Mouse (Mus musculus): ENCODE results near the gene Lrrc8e. TPM values are rescaled to one million over a fixed set of nuclear protein-coding genes. Genes with fewer than 3 reads are reported as not detected.
A peak's percentile ranks its signal among the peaks of the same experiment; 100 is the strongest.

The Lrrc8e gene
- polyA plus RNA-seq, 1 experiment = not detected

- Histone ChIP-seq H3K36me3 (replicated peaks; ENCODE audit: low read length) (peaks cover 61% of the 10 kb centered on the region), H3K4me1 (peaks cover 28% of the 10 kb centered on the region), H3K27me3 (replicated peaks) (peaks cover 55% of the 10 kb centered on the region), H3K9me3 (peaks cover 16% of the 10 kb centered on the region), H3K4me3 (replicated peaks) (no peak overlapping the region)
- no peak for TF ChIP-seq GATA1 (IDR thresholded peaks at IDR 0.05; ENCODE audit: borderline replicate concordance, low read length)
- TF ChIP-seq FLI1 (IDR thresholded peaks at IDR 0.05; ENCODE audit: low read length) = no peak
Observed at GRCm38 (mm10) chr8:4205246-4206123, 21.1 kb upstream of the Lrrc8e start.

- peaks cover 21% of the 10 kb centered on the region for H3K4me1 ChIP-seq
- peaks cover 59% of the 10 kb centered on the region for H3K27me3 ChIP-seq (replicated peaks)
- TF ChIP-seq FLI1 (IDR thresholded peaks at IDR 0.05; ENCODE audit: low read length) = no peak
- TF ChIP-seq GATA1 (IDR thresholded peaks at IDR 0.05; ENCODE audit: borderline replicate concordance, low read length) = no peak
- no peak overlapping the region for H3K4me3 ChIP-seq (replicated peaks)
- H3K9me3 ChIP-seq = peaks cover 21% of the 10 kb centered on the region
- peaks cover 61% of the 10 kb centered on the region for H3K36me3 ChIP-seq (replicated peaks; ENCODE audit: low read length)
Observed at GRCm38 (mm10) chr8:4206182-4207015, 20.2 kb upstream of the Lrrc8e start.

GRCm38 (mm10) chr8:4207016-4207350 is 19.6 kb upstream of the Lrrc8e start:
- H3K4me1 ChIP-seq = peaks cover 15% of the 10 kb centered on the region
- no peak for TF ChIP-seq FLI1 (IDR thresholded peaks at IDR 0.05; ENCODE audit: low read length)
- TF ChIP-seq GATA1 (IDR thresholded peaks at IDR 0.05; ENCODE audit: borderline replicate concordance, low read length) = no peak
- no peak overlapping the region for H3K4me3 ChIP-seq (replicated peaks)
- H3K9me3 ChIP-seq = peaks cover 21% of the 10 kb centered on the region
- H3K36me3 ChIP-seq (replicated peaks; ENCODE audit: low read length) = peaks cover 61% of the 10 kb centered on the region
- peaks cover 56% of the 10 kb centered on the region for H3K27me3 ChIP-seq (replicated peaks)

GRCm38 (mm10) chr8:4211097-4211496 is 15.5 kb upstream of the Lrrc8e start:
- peaks cover 56% of the 10 kb centered on the region for H3K27me3 ChIP-seq (replicated peaks)
- TF ChIP-seq FLI1 (IDR thresholded peaks at IDR 0.05; ENCODE audit: low read length) (no peak), GATA1 (IDR thresholded peaks at IDR 0.05; ENCODE audit: borderline replicate concordance, low read length) (no peak)

GRCm38 (mm10) chr8:4212809-4213209 is 13.8 kb upstream of the Lrrc8e start:
- peaks cover 64% of the 10 kb centered on the region for H3K27me3 ChIP-seq (replicated peaks)

More at GRCm38 (mm10) chr8:4211097-4211496, 15.5 kb upstream of the Lrrc8e start:
- peaks cover 45% of the 10 kb centered on the region for H3K4me1 ChIP-seq
- peaks cover 21% of the 10 kb centered on the region for H3K9me3 ChIP-seq
- peaks cover 26% of the 10 kb centered on the region for H3K36me3 ChIP-seq (replicated peaks; ENCODE audit: low read length)
- no peak overlapping the region for H3K4me3 ChIP-seq (replicated peaks)

GRCm38 (mm10) chr8:4213210-4214005 is 13.2 kb upstream of the Lrrc8e start:
- Histone ChIP-seq H3K36me3 (replicated peaks; ENCODE audit: low read length) (peaks cover 14% of the 10 kb centered on the region), H3K4me3 (replicated peaks) (peak overlapping the region; percentile 92), H3K9me3 (peaks cover 21% of the 10 kb centered on the region), H3K27me3 (replicated peaks) (peaks cover 70% of the 10 kb centered on the region), H3K4me1 (peaks cover 53% of the 10 kb centered on the region)
- TF ChIP-seq GATA1 (IDR thresholded peaks at IDR 0.05; ENCODE audit: borderline replicate concordance, low read length) = no peak
- TF ChIP-seq FLI1 (IDR thresholded peaks at IDR 0.05; ENCODE audit: low read length) = no peak

More at GRCm38 (mm10) chr8:4212809-4213209, 13.8 kb upstream of the Lrrc8e start:
- Histone ChIP-seq H3K9me3 (peaks cover 21% of the 10 kb centered on the region), H3K36me3 (replicated peaks; ENCODE audit: low read length) (peaks cover 14% of the 10 kb centered on the region), H3K4me3 (replicated peaks) (peak overlapping the region; percentile 92), H3K4me1 (peaks cover 53% of the 10 kb centered on the region)
- TF ChIP-seq GATA1 (IDR thresholded peaks at IDR 0.05; ENCODE audit: borderline replicate concordance, low read length) (no peak), FLI1 (IDR thresholded peaks at IDR 0.05; ENCODE audit: low read length) (no peak)

- TF ChIP-seq FLI1 (IDR thresholded peaks at IDR 0.05; ENCODE audit: low read length) (no peak), GATA1 (IDR thresholded peaks at IDR 0.05; ENCODE audit: borderline replicate concordance, low read length) (no peak)
- Histone ChIP-seq H3K9me3 (peaks cover 17% of the 10 kb centered on the region), H3K4me3 (replicated peaks) (peak overlapping the region; percentile 92), H3K27me3 (replicated peaks) (peaks cover 71% of the 10 kb centered on the region), H3K36me3 (replicated peaks; ENCODE audit: low read length) (peaks cover 14% of the 10 kb centered on the region), H3K4me1 (peaks cover 53% of the 10 kb centered on the region)
Observed at GRCm38 (mm10) chr8:4214006-4214980, 12.3 kb upstream of the Lrrc8e start.

GRCm38 (mm10) chr8:4216296-4216695 is 10.3 kb upstream of the Lrrc8e start:
- TF ChIP-seq FLI1 (IDR thresholded peaks at IDR 0.05; ENCODE audit: low read length) (no peak), GATA1 (IDR thresholded peaks at IDR 0.05; ENCODE audit: borderline replicate concordance, low read length) (no peak)
- Histone ChIP-seq H3K4me1 (peaks cover 51% of the 10 kb centered on the region), H3K36me3 (replicated peaks; ENCODE audit: low read length) (no peaks in the 10 kb centered on the region), H3K9me3 (no peaks in the 10 kb centered on the region), H3K27me3 (replicated peaks) (peaks cover 62% of the 10 kb centered on the region), H3K4me3 (replicated peaks) (peak overlapping the region; percentile 21)
